Mouse (Mus musculus) layer of hippocampus, postnatal 14 days (tissue): ENCODE measurements around the gene Sdcbp2. TPM values are rescaled to one million over a fixed set of nuclear protein-coding genes. Genes with fewer than 3 reads are reported as not detected.

Experiments
- DNase-seq, 2 experiments: peaks; one replicate each; pipeline ENCODE4 v3.0.0; 2021 to 2022; ENCODE audit warnings: low spot score in 2 of 2, mixed read lengths in 1 of 2
- total RNA-seq, 2 experiments: library from RNA; stranded (reverse); gene quantifications; 2 replicates each; pipeline ENCODE4 v1.2.3; 2021

Gene Sdcbp2
- total RNA-seq, 2 experiments from 2014 or later = 0.81 to 1.9 TPM

DNA sequence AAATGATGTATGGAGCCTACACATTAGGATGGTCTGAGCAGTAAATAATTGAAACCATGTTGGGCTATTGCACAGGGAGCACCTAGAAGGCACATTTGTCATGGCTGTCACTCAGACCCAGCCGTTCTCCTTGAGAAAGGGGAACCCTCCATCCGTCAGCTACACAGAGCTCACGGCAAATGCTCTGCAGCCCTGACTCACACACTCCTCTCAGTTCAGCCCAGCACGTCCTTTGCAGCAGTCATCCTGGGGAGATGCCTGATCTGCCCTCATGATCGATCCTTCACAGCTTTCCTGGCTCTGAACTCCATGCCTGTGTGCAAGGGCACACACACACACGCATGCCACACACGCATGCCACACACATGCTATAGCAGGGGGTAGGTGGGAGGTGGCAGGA lies 56.9 kb downstream of the Sdcbp2 start:
- peak in 1 of 2 experiments; percentile 11 for DNase-seq

DNA sequence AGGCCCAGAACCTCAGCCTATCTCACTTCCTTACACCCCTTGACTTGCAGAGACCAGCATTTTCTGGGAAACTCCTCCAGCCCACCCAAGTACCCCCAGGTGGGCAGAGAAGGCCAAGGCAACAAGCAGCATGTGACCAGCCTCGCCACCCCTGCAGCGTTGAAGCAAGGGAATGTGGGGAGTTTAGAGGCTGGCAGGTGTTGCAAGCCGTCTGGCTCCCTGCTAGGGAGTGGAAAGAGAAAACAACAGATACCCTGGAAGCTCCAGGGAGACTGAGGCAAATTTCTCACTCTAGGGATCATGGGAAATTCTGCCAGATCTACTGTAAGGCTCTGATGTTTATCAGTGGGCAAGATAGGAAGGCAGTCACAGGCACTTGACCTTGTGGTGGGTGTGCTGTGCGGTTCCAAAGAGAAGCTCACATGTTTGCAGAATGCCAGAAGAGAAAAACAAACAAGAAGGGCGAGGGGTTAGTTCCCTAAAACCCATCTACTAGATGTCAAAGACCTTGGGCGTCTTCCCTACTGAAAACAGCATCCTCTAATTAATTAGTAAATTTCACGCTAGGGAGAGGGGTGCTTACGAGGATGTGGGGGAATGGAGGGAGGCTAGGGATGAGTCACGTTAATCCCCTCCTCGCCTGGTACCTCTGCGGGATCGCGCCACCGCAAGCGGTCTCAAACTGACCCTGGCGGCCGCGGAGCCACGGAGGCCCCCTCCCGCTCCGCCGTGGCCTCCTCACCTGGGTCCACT lies 59.2 kb downstream of the Sdcbp2 start:
- DNase-seq = peak in 1 of 2 experiments; percentile 34

DNA sequence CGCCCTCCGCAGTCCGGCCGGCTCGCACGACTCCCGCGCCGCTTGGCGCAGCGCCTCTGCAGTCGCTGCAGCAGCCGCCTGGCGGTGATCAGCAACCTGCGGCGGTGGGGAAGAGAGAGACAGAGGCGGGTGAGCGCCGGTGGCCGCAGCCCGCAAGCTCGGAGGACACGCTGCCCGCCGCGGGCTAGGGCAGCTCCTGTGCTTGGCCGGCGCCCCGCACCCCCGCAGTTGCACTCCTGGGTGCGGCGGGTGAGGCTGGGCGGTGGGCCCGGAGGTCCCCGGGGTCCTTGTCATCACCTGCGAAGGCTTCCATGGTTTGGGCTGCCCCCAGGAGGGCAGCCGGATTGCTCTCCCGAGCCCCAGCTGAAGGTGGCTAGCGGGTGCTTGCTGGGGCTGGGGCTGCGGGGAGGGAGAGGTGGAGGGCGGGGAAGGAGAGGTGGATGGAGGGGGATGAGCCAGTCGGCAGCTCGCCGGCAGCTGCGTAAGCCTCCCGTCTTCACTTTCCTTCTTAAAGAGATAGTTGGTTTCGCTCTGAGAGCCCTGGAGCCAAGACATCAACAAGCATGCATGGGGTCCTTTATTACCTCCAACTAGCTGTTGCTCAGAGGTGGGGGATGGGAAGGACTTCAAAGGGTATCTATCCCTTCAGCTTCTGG lies 59.9 kb downstream of the Sdcbp2 start, which contains the start of gene Snph:
TSS of gene Snph (minus strand) at position 435 of the 656 bp plus-strand sequence.
- DNase-seq = peak; percentile 73 to 77

GRCm38 (mm10) chr2:151632982-151633381 lies 60.6 kb downstream of the Sdcbp2 start:
- no peak for DNase-seq

DNA sequence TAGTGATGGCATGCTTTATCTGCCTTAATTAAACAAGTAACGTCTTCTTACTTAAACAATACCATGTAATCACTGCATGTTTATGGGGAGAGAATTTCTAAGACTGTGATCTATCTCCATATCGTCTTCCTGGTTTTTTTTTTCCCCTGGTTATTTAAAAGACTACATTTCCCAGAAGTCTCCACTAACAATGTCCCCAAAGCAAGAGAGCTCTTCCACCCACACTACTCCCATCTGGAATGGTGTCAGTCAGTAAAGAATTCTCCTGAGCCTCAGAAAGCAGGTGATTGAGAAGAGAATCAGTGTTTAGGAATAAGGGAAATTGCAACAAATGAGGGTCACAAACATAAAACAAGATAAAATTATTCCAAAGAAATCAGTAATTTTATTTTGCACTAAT lies 62.5 kb downstream of the Sdcbp2 start:
- peak in 1 of 2 experiments; percentile 53 for DNase-seq

- DNase-seq = peak in 1 of 2 experiments; percentile 44
These were observed 63.1 kb downstream of the Sdcbp2 start for GRCm38 (mm10) chr2:151635362-151636014.

DNA sequence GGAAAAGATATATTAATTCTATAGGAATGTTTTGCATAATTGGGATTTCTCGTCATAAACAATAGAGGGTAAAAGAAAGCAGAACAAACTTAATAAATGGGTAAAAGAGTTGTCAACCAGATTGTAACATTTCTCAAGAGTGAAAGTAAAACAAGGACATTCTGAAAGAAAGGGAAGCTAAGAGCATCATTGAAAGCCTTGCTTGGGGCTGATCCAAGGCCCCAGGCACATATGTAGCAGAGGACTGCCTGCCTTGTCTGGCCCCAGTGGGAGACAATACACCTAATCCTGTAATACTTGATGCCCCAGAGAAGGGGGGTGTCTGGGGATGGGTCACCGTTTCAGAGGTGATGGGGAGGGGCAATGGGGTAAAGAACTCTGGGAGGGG lies 63.6 kb downstream of the Sdcbp2 start:
- DNase-seq = no peak

Other genes starting within 250 kb of the Sdcbp2 start
- not detected for gene 4921509C19Rik, start 96.5 kb upstream of the Sdcbp2 start, total RNA-seq
- 100 to 1,000 TPM; 134 to 140 TPM for gene Nsfl1c, start 78.4 kb upstream of the Sdcbp2 start, total RNA-seq
- gene Fkbp1a, start 30.1 kb upstream of the Sdcbp2 start, total RNA-seq = 100 to 1,000 TPM; 804 to 810 TPM
- 100 to 1,000 TPM; 303 to 326 TPM for gene Snph, start 60.0 kb downstream of the Sdcbp2 start, total RNA-seq
- gene Rad21l, start 95.9 kb downstream of the Sdcbp2 start, total RNA-seq = 1 to 10 TPM in 1 of 2 experiments, under 1 TPM in 1; 0.69 to 1.2 TPM
- gene Tmem74b, start 129.4 kb downstream of the Sdcbp2 start, total RNA-seq = 1 to 10 TPM; 4.5 to 6.3 TPM
- gene Psmf1, start 171.6 kb downstream of the Sdcbp2 start, total RNA-seq = 10 to 100 TPM; 38.2 to 38.5 TPM